Mouse (Mus musculus) cortical plate, adult 2 months (tissue): Measurements from ENCODE around the gene Ccser1.

ENCODE experiments used
- CTCF ChIP-seq: fragments of 200-500 bp; IDR thresholded peaks from 2 replicates; pipeline ENCODE4 v1.5.1; 2011; ENCODE audit warnings: mild to moderate bottlenecking, control low read depth, low read length; ENCODE audit not compliant: insufficient read depth; ENCODE audit errors: extremely low read depth
- POLR2A ChIP-seq: fragments of 200-500 bp; IDR thresholded peaks from 2 replicates; pipeline ENCODE4 v1.6.1; 2011; ENCODE audit warnings: mild to moderate bottlenecking, low read length, control low read depth; ENCODE audit not compliant: insufficient read depth; ENCODE audit errors: extremely low read depth

DNA sequence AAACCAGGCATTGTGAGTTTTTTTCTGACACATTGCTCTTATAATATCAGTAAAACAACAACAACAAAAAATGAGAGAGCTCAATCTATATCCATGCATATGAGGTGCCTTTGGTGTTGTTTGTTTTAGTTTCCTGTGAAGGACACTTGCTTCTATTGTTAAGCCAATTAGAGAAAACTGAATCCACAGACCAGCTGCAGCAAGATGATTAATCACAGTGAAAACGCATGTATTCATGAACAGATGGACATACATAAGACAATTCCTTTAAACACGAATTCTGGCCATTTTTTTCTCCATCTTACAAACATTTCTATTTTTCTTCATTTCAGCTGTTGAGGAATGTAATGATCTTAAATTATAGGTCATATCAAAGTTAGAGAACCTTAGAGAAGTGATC is 387.4 kb downstream of the Ccser1 start:
- no peak for TF ChIP-seq POLR2A
- TF ChIP-seq CTCF, result no peak
